Mouse (Mus musculus): ENCODE data around the gene Rspo1. TPM values are rescaled to one million over a fixed set of nuclear protein-coding genes. Genes with fewer than 3 reads are reported as not detected.
A peak's percentile ranks its signal among the peaks of the same experiment; 100 is the strongest.

The Rspo1 gene
- polyA plus RNA-seq, 1 experiment from 2014 or later: 0.12 TPM

GRCm38 (mm10) chr4:124972316-124972715 lies 13.9 kb upstream of the Rspo1 start:
- DNase-seq (ENCODE audit: low spot score): no peak

GRCm38 (mm10) chr4:124973296-124973695 lies 12.9 kb upstream of the Rspo1 start:
- DNase-seq (ENCODE audit: low spot score): no peak

- no peak for DNase-seq (ENCODE audit: low spot score)
Observed at GRCm38 (mm10) chr4:124978201-124978600, 8.0 kb upstream of the Rspo1 start.

- DNase-seq (ENCODE audit: low spot score): peak; percentile 57
Observed at GRCm38 (mm10) chr4:124983893-124984526, 2.2 kb upstream of the Rspo1 start.

GRCm38 (mm10) chr4:124984871-124985670 lies 1.2 kb upstream of the Rspo1 start:
- DNase-seq (ENCODE audit: low spot score): no peak

- no peak for DNase-seq (ENCODE audit: low spot score)
Observed at GRCm38 (mm10) chr4:124986739-124987710, 795 bp downstream of the Rspo1 start.

GRCm38 (mm10) chr4:124987711-124988097 lies 1.5 kb downstream of the Rspo1 start:
- no peak for DNase-seq (ENCODE audit: low spot score)

- no peak for DNase-seq (ENCODE audit: low spot score)
Observed at GRCm38 (mm10) chr4:124988382-124988781, 2.2 kb downstream of the Rspo1 start.

GRCm38 (mm10) chr4:124989787-124990253 lies 3.6 kb downstream of the Rspo1 start:
- DNase-seq (ENCODE audit: low spot score): peak; percentile 15

GRCm38 (mm10) chr4:124990325-124990724 lies 4.1 kb downstream of the Rspo1 start:
- DNase-seq (ENCODE audit: low spot score): peak; percentile 23

- DNase-seq (ENCODE audit: low spot score): no peak
Observed at GRCm38 (mm10) chr4:124997479-124998147, 11.4 kb downstream of the Rspo1 start.

GRCm38 (mm10) chr4:124999548-124999947 lies 13.3 kb downstream of the Rspo1 start:
- no peak for DNase-seq (ENCODE audit: low spot score)

GRCm38 (mm10) chr4:125002978-125003377 lies 16.7 kb downstream of the Rspo1 start:
- DNase-seq (ENCODE audit: low spot score): no peak

GRCm38 (mm10) chr4:125004886-125005285 lies 18.7 kb downstream of the Rspo1 start:
- peak; percentile 25 for DNase-seq (ENCODE audit: low spot score)

GRCm38 (mm10) chr4:125007460-125007859 lies 21.2 kb downstream of the Rspo1 start:
- DNase-seq (ENCODE audit: low spot score): no peak

GRCm38 (mm10) chr4:125008220-125008619 lies 22.0 kb downstream of the Rspo1 start:
- no peak for DNase-seq (ENCODE audit: low spot score)

- DNase-seq (ENCODE audit: low spot score): no peak
Observed at GRCm38 (mm10) chr4:125008712-125009111, 22.5 kb downstream of the Rspo1 start.

GRCm38 (mm10) chr4:125015806-125016635 lies 29.8 kb downstream of the Rspo1 start, which contains the start of gene Gnl2:
Gnl2 (plus strand) TSS chr4:125016585.
- DNase-seq (ENCODE audit: low spot score): no peak

- no peak for DNase-seq (ENCODE audit: low spot score)
Observed at GRCm38 (mm10) chr4:125017431-125017830, 31.2 kb downstream of the Rspo1 start.

Measured in thymus, postnatal 0 days (tissue).